Mouse (Mus musculus) hindbrain, embryonic 14.5 days (tissue): Measurements from ENCODE around the gene Acad12. TPM values are rescaled to one million over a fixed set of nuclear protein-coding genes. Genes with fewer than 3 reads are reported as not detected.

Experiments
- ATAC-seq: fragments of 200-750 bp; cut with Nextera tagmentation; 2 replicates; pipeline ENCODE4 v1.8.0; 2017; ENCODE audit warnings: moderate number of reproducible peaks, mild to moderate bottlenecking, moderate TSS enrichment, moderate library complexity; ENCODE audit not compliant: low FRiP score
- DNase-seq: peaks from one replicate; pipeline ENCODE4 v3.0.0-alpha.2; 2015; ENCODE audit warnings: low spot score
- H3K27ac ChIP-seq: fragments of 300-500 bp; sonication (generic); 2 replicates; pipeline ENCODE4 v1.5.1; 2014; ENCODE audit warnings: mild to moderate bottlenecking, moderate library complexity
- H3K27me3 ChIP-seq: fragments of 300-500 bp; sonication (generic); 2 replicates; pipeline ENCODE4 v1.6.1; 2014; ENCODE audit warnings: mild to moderate bottlenecking, low read length, mixed read lengths; ENCODE audit not compliant: control insufficient read depth, insufficient read depth
- H3K36me3 ChIP-seq: fragments of 300-500 bp; sonication (generic); replicated peaks from 2 replicates; pipeline ENCODE4 v1.6.1; 2014; ENCODE audit not compliant: control insufficient read depth, insufficient read depth
- H3K4me1 ChIP-seq: fragments of 300-500 bp; sonication (generic); replicated peaks from 2 replicates; pipeline ENCODE4 v1.6.1; 2014; ENCODE audit warnings: antibody characterized with exemption, low read length, mixed read lengths; ENCODE audit not compliant: control insufficient read depth, insufficient read depth
- H3K4me2 ChIP-seq: fragments of 300-500 bp; sonication (generic); replicated peaks from 2 replicates; pipeline ENCODE4 v1.6.1; 2014; ENCODE audit warnings: mild to moderate bottlenecking, moderate library complexity
- H3K4me3 ChIP-seq: fragments of 300-500 bp; sonication (generic); replicated peaks from 2 replicates; pipeline ENCODE4 v1.5.1; 2014; ENCODE audit warnings: mild to moderate bottlenecking, low read length
- H3K9ac ChIP-seq: fragments of 300-500 bp; sonication (generic); 2 replicates; pipeline ENCODE4 v1.6.1; 2014
- H3K9me3 ChIP-seq: fragments of 300-500 bp; sonication (generic); 2 replicates; pipeline ENCODE4 v1.6.1; 2016; ENCODE audit warnings: low read length; ENCODE audit not compliant: control insufficient read depth
- WGBS: fragments of 180-500 bp; shearing (Covaris S2); extraction: QIAGEN DNeasy Blood & Tissue Kit; methylation state at CpG from one replicate; pipeline ENCODE4 v1.1.7; 2014; 5-methylcytosine and 5-hydroxymethylcytosine counted together
- polyA plus RNA-seq: library from polyadenylated mRNA; unstranded; fragments of >200 nt; fragmentation: Nextera tagmentation; extraction: Ambion mirVana; gene quantifications from 2 replicates; pipeline ENCODE4 v1.2.1, GENCODE M21; 2014

The Acad12 gene
- polyA plus RNA-seq, result 1.2 and 1.5 TPM in 2 replicates

DNA sequence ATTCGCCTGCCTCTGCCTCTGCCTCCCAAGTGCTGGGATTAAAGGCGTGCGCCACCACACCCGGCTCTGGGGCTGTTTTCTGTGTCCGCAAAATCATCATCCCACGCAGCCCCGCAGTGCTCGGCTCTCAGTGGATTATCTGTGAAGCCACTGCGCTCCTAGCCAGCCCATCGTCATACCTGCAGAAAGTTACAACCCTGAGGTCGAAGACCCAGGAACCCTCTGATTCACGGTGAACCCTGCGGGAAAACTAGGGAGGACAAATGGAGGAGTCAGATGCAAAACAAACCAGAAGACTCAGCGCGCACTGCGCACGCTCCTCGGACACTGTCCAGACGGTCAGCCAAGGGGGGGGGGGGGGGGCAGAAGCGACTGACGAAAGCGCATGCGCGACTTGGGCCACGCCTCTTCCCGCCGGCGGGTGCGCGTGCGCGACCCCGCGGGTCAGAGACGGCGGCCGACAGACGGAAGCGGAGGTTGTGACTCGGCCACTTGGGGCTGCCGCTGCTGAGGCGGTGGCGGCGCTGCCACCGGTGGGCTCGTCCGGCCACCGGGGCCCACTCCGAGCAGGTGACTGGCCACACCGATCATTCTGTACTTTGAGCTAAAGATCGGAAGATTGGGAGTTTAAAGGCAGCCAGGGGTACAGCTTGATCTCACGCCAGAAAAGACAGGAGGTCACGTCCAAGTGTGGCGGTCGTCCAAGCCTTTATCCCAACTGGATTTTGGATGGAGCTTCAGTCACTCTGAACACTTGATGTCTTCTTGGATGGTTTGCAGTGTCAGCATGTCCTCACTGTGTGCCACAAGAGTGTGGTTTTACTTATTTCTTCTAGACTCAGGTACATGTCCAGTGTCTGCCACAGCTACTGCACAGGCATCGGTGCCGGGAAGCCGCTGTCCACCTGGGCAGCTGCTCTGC is at the start of gene Acad12:
Gene Acad12, minus strand, starts transcription at position 347 of the 922 bp plus-strand sequence.
- no peaks in the 10 kb centered on the region for H3K27me3 ChIP-seq
- H3K27ac ChIP-seq, result peak within 1 kb of the TSS; percentile 86
- 1% methylated on average over 55 of the region's 58 CpGs for WGBS
- no peaks in the 10 kb centered on the region for H3K36me3 ChIP-seq
- ATAC-seq (peak; percentile 84), DNase-seq (peak; percentile 90)
- H3K9ac ChIP-seq, result peak within 1 kb of the TSS; percentile 86
- H3K4me2 ChIP-seq, result peak within 1 kb of the TSS; percentile 92
- H3K4me1 ChIP-seq, result peaks cover 8% of the 10 kb centered on the region
- peak within 1 kb of the TSS; percentile 76 for H3K4me3 ChIP-seq
- no peaks in the 10 kb centered on the region for H3K9me3 ChIP-seq

DNA sequence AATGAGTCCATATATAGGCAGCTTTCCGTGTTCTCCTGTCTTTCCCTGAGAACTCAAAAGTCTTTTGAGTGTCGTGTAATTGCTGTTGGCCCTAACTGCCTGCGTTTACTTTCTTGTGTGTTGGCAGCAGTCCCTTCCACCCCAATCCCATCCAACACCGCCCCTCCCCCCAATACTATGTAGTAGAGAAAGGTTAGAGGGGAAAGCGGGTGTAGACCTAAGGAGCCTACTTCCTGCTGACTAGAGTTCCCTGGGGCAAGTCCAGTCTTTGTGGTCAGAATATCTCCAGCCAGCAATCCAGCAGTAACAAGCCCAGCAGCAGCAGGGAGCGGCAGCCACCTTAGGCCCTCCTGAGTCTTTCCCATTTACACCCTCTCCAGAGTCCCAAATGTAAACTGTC is 49.7 kb upstream of the Acad12 start:
- no peaks in the 10 kb centered on the region for H3K27me3 ChIP-seq
- H3K9me3 ChIP-seq, result no peaks in the 10 kb centered on the region
- ATAC-seq (no peak), DNase-seq (no peak)
- no peak overlapping the region for H3K9ac ChIP-seq
- H3K27ac ChIP-seq, result no peak overlapping the region
- H3K4me2 ChIP-seq, result no peak overlapping the region
- no peak overlapping the region for H3K4me3 ChIP-seq
- 83% methylated on average over 6 of the region's 6 CpGs for WGBS
- no peaks in the 10 kb centered on the region for H3K4me1 ChIP-seq
- H3K36me3 ChIP-seq, result peaks cover 76% of the 10 kb centered on the region

DNA sequence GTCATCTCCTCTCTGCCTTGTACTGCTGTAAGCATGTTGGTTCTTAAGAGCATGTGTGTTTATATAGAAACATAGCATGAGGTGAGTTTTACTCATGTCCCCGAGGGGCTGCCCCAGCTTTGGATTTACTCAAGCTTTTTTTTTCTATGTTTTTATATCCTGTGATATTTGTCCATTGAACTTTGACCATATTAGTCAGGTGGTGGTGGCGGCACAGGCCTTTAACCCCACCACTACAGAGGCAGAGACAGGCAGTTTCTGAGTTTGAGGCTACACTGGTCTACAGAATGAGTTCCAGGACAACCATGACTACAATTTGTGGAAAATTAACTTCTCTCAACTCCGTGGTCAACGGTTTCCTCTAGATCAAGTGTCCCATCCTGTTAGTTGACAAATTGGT is 48.3 kb upstream of the Acad12 start:
- H3K9me3 ChIP-seq, result no peaks in the 10 kb centered on the region
- no peak overlapping the region for H3K4me2 ChIP-seq
- no peaks in the 10 kb centered on the region for H3K27me3 ChIP-seq
- H3K36me3 ChIP-seq, result peaks cover 75% of the 10 kb centered on the region
- H3K4me1 ChIP-seq, result peaks cover 2% of the 10 kb centered on the region; the same call in 1 of the 2 replicates
- H3K9ac ChIP-seq, result no peak overlapping the region
- H3K27ac ChIP-seq, result no peak overlapping the region
- ATAC-seq (no peak), DNase-seq (no peak)
- 94% methylated on average over 4 of the region's 4 CpGs for WGBS
- H3K4me3 ChIP-seq, result no peak overlapping the region

DNA sequence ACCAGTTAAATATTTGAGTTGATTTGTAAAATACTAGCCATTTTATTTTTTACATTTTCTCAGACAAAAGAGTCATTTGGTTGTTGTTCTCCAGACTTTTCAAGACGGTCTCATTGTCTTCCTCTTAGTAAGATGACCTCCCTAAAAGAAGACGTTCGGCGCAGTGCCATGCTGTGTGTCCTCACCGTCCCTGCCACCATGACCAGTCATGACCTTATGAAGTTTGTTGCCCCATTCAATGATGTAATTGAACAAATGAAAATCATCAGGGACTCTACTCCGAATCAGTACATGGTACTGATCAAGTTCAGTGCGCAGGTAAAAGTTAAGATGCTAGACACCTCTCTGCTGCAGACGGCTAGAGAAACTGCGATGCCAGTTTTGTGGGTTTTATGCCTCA is 46.2 kb upstream of the Acad12 start:
- WGBS, result 98% methylated on average over 9 of the region's 9 CpGs
- Histone ChIP-seq H3K4me1 (peaks cover 15% of the 10 kb centered on the region), H3K4me2 (no peak overlapping the region), H3K27me3 (no peaks in the 10 kb centered on the region), H3K9ac (no peak overlapping the region), H3K9me3 (no peaks in the 10 kb centered on the region), H3K4me3 (no peak overlapping the region), H3K36me3 (peaks cover 66% of the 10 kb centered on the region), H3K27ac (no peak overlapping the region)
- DNase-seq (no peak), ATAC-seq (no peak)

DNA sequence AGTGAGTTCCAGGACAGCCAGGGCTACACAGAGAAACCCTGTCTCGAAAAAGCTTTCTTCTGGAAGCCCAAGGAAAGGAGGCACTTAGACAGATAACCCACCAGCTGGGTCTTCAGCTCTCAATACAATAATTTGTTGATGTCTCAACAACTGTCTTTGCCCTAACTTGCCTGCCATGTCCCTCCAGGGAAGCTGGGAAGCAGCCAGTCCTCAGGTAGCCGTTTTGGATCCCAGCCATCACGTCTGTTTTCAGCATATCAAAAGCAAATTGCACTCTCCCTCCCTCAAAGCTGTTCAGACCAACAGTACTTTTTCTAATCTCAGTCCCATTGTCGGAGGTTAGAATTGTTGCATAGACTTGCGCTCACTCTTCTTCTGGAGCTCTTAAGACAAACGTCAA is 45.3 kb upstream of the Acad12 start:
- ATAC-seq (no peak), DNase-seq (no peak)
- Histone ChIP-seq H3K36me3 (peaks cover 62% of the 10 kb centered on the region), H3K27ac (no peak overlapping the region), H3K9me3 (no peaks in the 10 kb centered on the region), H3K4me2 (no peak overlapping the region), H3K4me1 (peaks cover 21% of the 10 kb centered on the region), H3K9ac (no peak overlapping the region), H3K27me3 (no peaks in the 10 kb centered on the region), H3K4me3 (no peak overlapping the region)
- WGBS, result 92% methylated on average over 6 of the region's 6 CpGs

DNA sequence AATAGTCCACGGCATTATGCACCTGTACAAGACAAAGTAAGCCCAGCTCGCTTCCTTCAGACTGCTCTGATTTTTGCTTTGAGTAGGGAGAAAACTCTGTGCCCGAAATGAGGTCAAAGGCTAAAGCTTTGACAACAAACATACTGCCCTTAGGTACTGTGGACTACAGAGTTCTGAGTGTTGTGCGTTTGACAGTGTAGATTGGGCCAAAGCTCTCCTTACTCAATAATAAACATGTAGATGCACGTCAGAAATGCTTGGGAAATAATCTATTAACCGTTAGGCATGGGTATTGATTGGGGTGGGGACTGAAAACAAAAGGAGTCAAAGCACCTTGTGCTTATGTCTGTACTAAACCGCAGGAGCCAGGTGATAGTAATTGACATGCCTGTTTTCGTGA is 44.7 kb upstream of the Acad12 start:
- Histone ChIP-seq H3K4me3 (no peak overlapping the region), H3K4me2 (no peak overlapping the region), H3K36me3 (peaks cover 56% of the 10 kb centered on the region), H3K27ac (no peak overlapping the region), H3K4me1 (peaks cover 21% of the 10 kb centered on the region), H3K9me3 (no peaks in the 10 kb centered on the region), H3K27me3 (no peaks in the 10 kb centered on the region), H3K9ac (no peak overlapping the region)
- no peak for DNase-seq
- WGBS, result 93% methylated on average over 8 of the region's 8 CpGs
- ATAC-seq, result no peak

DNA sequence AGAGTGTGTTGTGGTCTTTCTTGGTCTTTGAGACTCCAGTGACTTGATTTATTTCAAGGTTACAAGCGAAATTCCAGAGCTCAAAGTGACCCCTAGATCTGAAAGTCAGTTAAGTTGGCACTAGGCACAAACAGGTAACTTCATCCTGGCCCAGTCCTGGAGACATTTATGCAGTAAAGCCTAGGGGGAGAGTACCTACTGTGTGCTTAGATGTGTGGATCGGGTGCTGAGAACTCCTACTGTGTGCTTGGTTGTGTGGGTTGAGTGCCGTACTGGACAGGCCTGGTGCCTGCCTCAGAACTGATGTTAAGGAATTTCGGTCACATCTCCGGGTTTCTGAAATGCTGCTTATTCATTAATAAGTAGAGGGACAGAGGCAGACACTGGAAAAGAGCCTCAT is 42.8 kb upstream of the Acad12 start:
- WGBS, result 88% methylated on average over 5 of the region's 5 CpGs
- H3K36me3 ChIP-seq, result peaks cover 39% of the 10 kb centered on the region
- H3K9me3 ChIP-seq, result no peaks in the 10 kb centered on the region
- H3K27ac ChIP-seq, result no peak overlapping the region
- ATAC-seq (no peak), DNase-seq (no peak)
- H3K27me3 ChIP-seq, result no peaks in the 10 kb centered on the region
- H3K4me2 ChIP-seq, result peak overlapping the region; percentile 76
- H3K4me1 ChIP-seq, result peaks cover 21% of the 10 kb centered on the region
- peak overlapping the region; percentile 98 for H3K4me3 ChIP-seq
- H3K9ac ChIP-seq, result peak overlapping the region; percentile 95

DNA sequence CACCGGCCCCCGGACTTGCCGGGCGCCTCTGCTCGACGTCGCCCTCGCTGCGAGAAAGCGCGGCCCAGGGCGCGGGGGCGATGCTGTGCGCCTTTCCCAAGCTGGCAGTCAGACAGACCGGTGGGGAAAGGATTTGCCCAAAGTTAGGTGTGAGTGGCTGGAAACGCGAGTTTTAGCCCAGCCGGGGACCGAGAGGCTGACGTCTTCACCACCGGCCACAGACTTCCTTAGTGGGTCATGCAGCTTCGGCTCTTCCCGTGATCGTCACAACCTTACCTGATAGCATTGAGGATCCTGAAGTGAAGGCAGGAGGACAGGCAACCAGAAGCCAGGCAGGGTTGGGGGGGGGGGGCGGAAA is 42.1 kb upstream of the Acad12 start:
- Histone ChIP-seq H3K27ac (peak overlapping the region; percentile 73), H3K36me3 (peaks cover 33% of the 10 kb centered on the region), H3K4me1 (peaks cover 21% of the 10 kb centered on the region), H3K4me2 (peak overlapping the region; percentile 76), H3K27me3 (no peaks in the 10 kb centered on the region), H3K9ac (peak overlapping the region; percentile 95), H3K9me3 (no peaks in the 10 kb centered on the region), H3K4me3 (peak overlapping the region; percentile 98)
- DNase-seq (no peak), ATAC-seq (no peak; the same call in 1 of the 2 replicates)
- WGBS, result under 1% methylated on average over 26 of the region's 26 CpGs

DNA sequence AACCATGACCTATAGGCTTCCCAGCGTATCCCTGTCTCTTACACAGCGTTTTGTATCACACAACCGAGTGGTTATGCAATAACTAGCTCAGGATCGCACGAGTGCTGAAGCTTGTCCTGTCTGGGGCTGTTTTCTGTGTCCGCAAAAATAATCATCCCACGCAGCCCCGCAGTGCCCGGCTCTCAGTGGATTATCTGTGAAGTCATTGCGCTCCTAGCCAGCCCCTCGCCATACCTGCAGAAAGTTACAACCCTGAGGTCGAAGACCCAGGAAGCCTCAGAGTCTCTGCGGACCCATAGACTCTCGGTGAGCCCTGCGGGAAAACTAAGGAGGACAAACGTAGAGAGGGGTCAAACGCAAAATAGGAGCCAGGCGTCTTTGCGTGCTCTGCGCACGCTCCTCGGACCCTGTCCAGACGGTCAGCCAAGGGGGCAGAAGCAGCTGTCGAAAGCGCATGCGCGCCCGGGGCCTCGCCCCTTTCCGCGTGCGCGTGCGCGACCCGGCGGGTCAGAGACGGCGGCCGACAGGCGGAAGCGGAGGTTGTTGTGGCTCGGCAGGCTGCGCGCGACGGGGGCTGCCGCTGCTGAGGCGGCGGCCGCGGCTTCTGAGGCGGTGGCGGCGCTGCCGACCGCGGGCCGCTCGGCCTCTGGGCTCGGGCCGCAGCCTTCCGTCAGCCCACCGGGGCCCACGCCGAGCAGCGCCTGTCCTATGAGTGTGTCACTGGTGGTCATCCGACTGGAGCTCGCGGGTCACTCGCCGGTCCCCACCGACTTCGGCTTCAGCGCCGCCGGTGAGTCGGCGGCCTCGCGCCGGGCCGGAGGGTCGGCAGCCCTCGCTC is 41.5 kb upstream of the Acad12 start, which contains the start of the genes Acad10 and Brap:
Gene Acad10, minus strand, starts transcription at position 456 of the 838 bp plus-strand sequence.
Gene Brap, plus strand, starts transcription at position 505 of the 838 bp plus-strand sequence.
- H3K9ac ChIP-seq, result peak within 1 kb of the TSS; percentile 95
- ATAC-seq (peak; percentile 89), DNase-seq (peak; percentile 94)
- H3K4me2 ChIP-seq, result peak within 1 kb of the TSS; percentile 76
- H3K27me3 ChIP-seq, result no peaks in the 10 kb centered on the region
- 1% methylated on average over 77 of the region's 85 CpGs for WGBS
- peak within 1 kb of the TSS; percentile 98 for H3K4me3 ChIP-seq
- peaks cover 27% of the 10 kb centered on the region for H3K36me3 ChIP-seq
- no peaks in the 10 kb centered on the region for H3K9me3 ChIP-seq
- peak within 1 kb of the TSS; percentile 73 for H3K27ac ChIP-seq
- H3K4me1 ChIP-seq, result peaks cover 21% of the 10 kb centered on the region
